Mouse (Mus musculus): ENCODE data around the gene 4930453N24Rik. TPM values are rescaled to one million over a fixed set of nuclear protein-coding genes. Genes with fewer than 3 reads are reported as not detected.

The 4930453N24Rik gene
- total RNA-seq (2023) = 10 to 100 TPM; 17.5 to 20.4 TPM

DNA sequence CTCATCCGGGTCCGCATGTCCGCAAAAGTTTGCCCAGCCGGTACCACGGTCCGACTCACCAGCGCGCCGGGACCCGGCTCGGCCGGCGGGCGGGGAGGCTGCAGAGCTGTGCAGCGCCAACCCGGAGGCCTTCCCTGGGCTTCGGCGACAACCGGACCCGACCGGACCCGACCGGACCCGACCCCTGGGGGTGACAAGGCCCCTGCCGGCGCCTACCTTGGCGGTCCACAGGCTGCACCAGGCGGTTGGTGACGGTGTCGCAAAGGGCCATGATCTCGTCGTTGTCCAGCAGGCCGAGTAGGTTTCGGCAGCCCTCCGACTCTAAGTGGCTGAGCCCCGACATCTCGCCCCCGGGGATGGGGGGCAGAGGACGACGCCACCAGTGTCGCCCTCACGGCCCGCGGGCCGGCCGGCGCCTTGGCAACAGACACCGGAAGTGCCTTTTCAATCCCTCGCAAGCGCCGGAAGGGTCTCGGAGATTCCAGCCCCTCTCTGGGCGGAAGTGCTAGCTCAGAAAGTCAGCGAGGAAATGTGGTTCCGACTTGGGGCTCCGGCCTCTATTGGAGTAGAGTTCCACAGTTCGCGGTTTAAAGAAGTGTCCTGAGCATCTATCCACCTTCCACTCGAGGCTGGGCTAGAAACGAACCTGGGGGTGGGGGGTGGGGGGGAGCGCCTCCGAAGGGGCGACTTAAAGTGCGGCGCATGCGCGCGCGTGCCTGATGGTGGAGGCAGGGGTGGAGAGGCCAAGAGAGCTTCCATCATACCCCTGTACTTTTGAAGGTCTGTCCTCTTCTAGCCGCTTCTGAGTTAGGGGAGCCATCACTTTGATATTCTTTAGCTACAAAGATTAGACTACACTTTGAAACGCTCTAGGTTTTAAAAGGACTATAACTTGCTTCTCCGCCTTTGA is at the start of gene 4930453N24Rik:
Gene 4930453N24Rik (minus strand): TSS at position 641 of the 910 bp plus-strand sequence.

Other genes with a start within 250 kb of the 4930453N24Rik start
- not detected for gene Csnka2ip, start 168.8 kb downstream of the 4930453N24Rik start, total RNA-seq (2023)
- gene Zfp654, start 80.5 kb upstream of the 4930453N24Rik start, total RNA-seq (2023) = 10 to 100 TPM in 1 of 2 experiments, 1 to 10 TPM in 1; 9.6 to 11.3 TPM
- gene Cggbp1, start 80.8 kb upstream of the 4930453N24Rik start, total RNA-seq (2023) = 100 to 1,000 TPM; 113 to 127 TPM